In the genomic region with DNA sequence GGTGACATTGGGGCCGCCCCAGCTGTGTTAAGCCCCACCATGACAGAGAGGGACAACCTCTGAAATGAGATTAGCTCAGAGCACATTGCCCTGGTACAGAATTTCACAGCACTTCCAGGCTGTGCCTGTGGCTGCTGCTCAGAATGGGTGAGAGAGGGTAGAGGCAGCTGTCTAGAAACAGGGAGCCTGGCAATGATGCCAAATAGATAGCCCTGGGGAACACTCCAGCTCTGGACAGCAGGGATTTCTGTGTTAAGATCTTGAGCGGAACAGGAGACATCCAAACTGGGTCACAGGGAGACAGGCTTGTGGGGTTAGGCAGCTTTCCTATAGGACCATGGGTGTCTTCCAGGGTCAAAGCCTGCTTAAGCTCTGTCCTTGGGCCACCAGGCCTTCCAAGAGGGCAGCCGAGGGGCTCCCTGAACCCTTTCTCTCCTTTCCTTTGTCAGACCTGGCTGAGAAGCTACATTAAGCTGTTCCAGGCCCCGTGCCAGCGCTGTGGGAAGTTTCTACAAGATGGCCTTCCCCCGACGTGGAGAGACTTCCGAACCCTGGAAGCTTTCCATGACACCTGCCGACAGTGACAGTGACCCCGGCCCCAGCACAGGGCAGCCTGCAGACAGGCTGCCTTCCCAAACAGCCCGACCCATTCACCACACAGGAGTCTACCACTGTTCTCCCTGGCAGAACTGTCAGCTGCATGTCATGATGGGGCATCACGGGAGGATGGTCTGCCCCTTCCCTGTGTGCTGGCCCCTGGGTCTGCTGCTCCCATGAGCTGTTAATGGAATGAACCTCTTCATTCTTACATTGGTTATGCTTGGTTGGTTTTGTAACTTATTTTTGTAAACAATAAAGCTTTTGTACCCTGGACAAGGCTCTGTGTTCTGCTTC, we compare ENCODE assay signal across 9 mouse cellular contexts.
DNase-seq lines count a peak whose midpoint lies in the region; ATAC-seq lines count a peak whose summit lies in the region.
"Had no signal": no experiment of that assay in that cellular context is flagged by ENCODE, and none has a peak within 500 bp of the region (broad histone marks: within the 10 kb centered on the region; RNA-seq: fewer than 3 reads in every experiment).

No protein-coding gene starts in this region.

- 0 out of 2 replicates have a peak overlapping the region, but pooled peaks have one; percentile 17 for H3K9ac ChIP-seq in neural tube, embryonic 13.5 days
- no peak overlapping the region for H3K9ac ChIP-seq in midbrain, embryonic 15.5 days
- no peak overlapping the region for H3K9ac ChIP-seq in liver, embryonic 12.5 days

- H3K9me3 ChIP-seq in neural tube, embryonic 13.5 days: no peaks in the 10 kb centered on the region
- no peaks in the 10 kb centered on the region for H3K9me3 ChIP-seq in midbrain, embryonic 15.5 days
- no peaks in the 10 kb centered on the region for H3K9me3 ChIP-seq in liver, embryonic 12.5 days (replicated peaks)

- 60% methylated on average over 12 of the region's 12 CpGs for WGBS in neural tube, embryonic 13.5 days
- 48% methylated on average over 12 of the region's 12 CpGs for WGBS in midbrain, embryonic 15.5 days
- WGBS in liver, embryonic 12.5 days (ENCODE audit: insufficient replicate concordance): 77% methylated on average over 12 of the region's 12 CpGs

- H3K36me3 ChIP-seq in neural tube, embryonic 13.5 days: no peaks in the 10 kb centered on the region
- no peaks in the 10 kb centered on the region for H3K36me3 ChIP-seq in midbrain, embryonic 15.5 days (replicated peaks)
- H3K36me3 ChIP-seq in liver, embryonic 12.5 days: no peaks in the 10 kb centered on the region

- no peak overlapping the region for H3K4me3 ChIP-seq in neural tube, embryonic 13.5 days
- H3K4me3 ChIP-seq in midbrain, embryonic 15.5 days: no peak overlapping the region
- no peak overlapping the region for H3K4me3 ChIP-seq in liver, embryonic 12.5 days

- ATAC-seq in neural tube, embryonic 13.5 days (ENCODE audit: low read depth): no peak
- peak; percentile 35 for ATAC-seq in midbrain, embryonic 15.5 days (replicated peaks)
- ATAC-seq in liver, embryonic 12.5 days: no peak

- H3K27ac ChIP-seq in neural tube, embryonic 13.5 days (replicated peaks): peak overlapping the region; percentile 25; the same call in 1 of the 2 replicates
- H3K27ac ChIP-seq in midbrain, embryonic 15.5 days: peak overlapping the region; percentile 44; the same call in 1 of the 2 replicates
- no peak overlapping the region for H3K27ac ChIP-seq in liver, embryonic 12.5 days

- H3K27me3 ChIP-seq in neural tube, embryonic 13.5 days: no peaks in the 10 kb centered on the region
- H3K27me3 ChIP-seq in midbrain, embryonic 15.5 days (replicated peaks): no peaks in the 10 kb centered on the region
- no peaks in the 10 kb centered on the region for H3K27me3 ChIP-seq in liver, embryonic 12.5 days (replicated peaks)

- H3K4me2 ChIP-seq in neural tube, embryonic 13.5 days: no peak overlapping the region
- H3K4me2 ChIP-seq in midbrain, embryonic 15.5 days: no peak overlapping the region
- no peak overlapping the region for H3K4me2 ChIP-seq in liver, embryonic 12.5 days

- DNase-seq in cerebellum, postnatal 14 days: peak; percentile 84 to 89
- DNase-seq in cerebellum, adult 9-11 months: no peak
- DNase-seq in neural tube, embryonic 10.5 days (ENCODE audit: extremely low spot score, low spot score): no peak
- peak; percentile 58 for DNase-seq in kidney, adult 11 months
- DNase-seq in lung, postnatal 4 days: no peak
- DNase-seq: liver had no signal

- H3K4me1 ChIP-seq in neural tube, embryonic 13.5 days (replicated peaks): peaks cover 48% of the 10 kb centered on the region
- peaks cover 45% of the 10 kb centered on the region for H3K4me1 ChIP-seq in midbrain, embryonic 15.5 days
- peaks cover 7% of the 10 kb centered on the region; the same call in 1 of the 2 replicates for H3K4me1 ChIP-seq in liver, embryonic 12.5 days

Comparison
In these comparisons a context has a peak if more than half of its experiments do, and no peak if none do; other contexts are left out.
1. DNase-seq: peak in cerebellum, postnatal 14 days (2 of 2) and kidney, adult 11 months (single experiment); none in cerebellum, adult 9-11 months (single experiment), neural tube, embryonic 10.5 days (single experiment) and lung, postnatal 4 days (0 of 2).